Mouse (Mus musculus) kidney, embryonic 14.5 days (tissue): Measurements from ENCODE around the gene Pkn2. TPM values are rescaled to one million over a fixed set of nuclear protein-coding genes. Genes with fewer than 3 reads are reported as not detected.

ENCODE experiments used
- polyA plus RNA-seq: library from polyadenylated mRNA; unstranded; fragments of >200 nt; fragmentation: Nextera tagmentation; extraction: Ambion mirVana; gene quantifications from 2 replicates; pipeline ENCODE4 v1.2.1, GENCODE M21; 2014

Gene Pkn2
- polyA plus RNA-seq, 1 experiment from 2014 or later = 57.5 TPM

Other genes with a start within 250 kb of the Pkn2 start
- 20.9 and 24.5 TPM in 2 replicates for gene Kyat3, start 181.0 kb downstream of the Pkn2 start, polyA plus RNA-seq
- 81.6 and 106 TPM in 2 replicates for gene Gtf2b, start 117.0 kb downstream of the Pkn2 start, polyA plus RNA-seq